Mouse (Mus musculus) olfactory bulb, adult 2 months (tissue): ENCODE data around the gene Lbx2.

Experiments used
- CTCF ChIP-seq: fragments of 200-500 bp; IDR thresholded peaks from 2 replicates; pipeline ENCODE4 v1.5.1; 2012; ENCODE audit warnings: low read depth, mild to moderate bottlenecking, low read length, moderate library complexity; ENCODE audit not compliant: insufficient read depth
- POLR2A ChIP-seq: fragments of 200-500 bp; IDR thresholded peaks from 2 replicates; pipeline ENCODE4 v1.6.1; 2012; ENCODE audit warnings: mild to moderate bottlenecking, low read depth, low read length, moderate library complexity; ENCODE audit not compliant: insufficient read depth

GRCm38 (mm10) chr6:83065995-83066394, 20.2 kb upstream of the Lbx2 start:
- TF ChIP-seq CTCF, result no peak
- TF ChIP-seq POLR2A, result no peak
